Mouse (Mus musculus) midbrain, embryonic 14.5 days (tissue): Measurements from ENCODE around the gene Polr3gl. TPM values are rescaled to one million over a fixed set of nuclear protein-coding genes. Genes with fewer than 3 reads are reported as not detected.

Experiments
- ATAC-seq: fragments of 200-750 bp; cut with Nextera tagmentation; 2 replicates; pipeline ENCODE4 v1.8.0; 2017; ENCODE audit warnings: moderate number of reproducible peaks, moderate library complexity; ENCODE audit not compliant: low FRiP score, low TSS enrichment
- DNase-seq: peaks from one replicate; pipeline ENCODE4 v3.0.0-alpha.2; 2015
- H3K27ac ChIP-seq: fragments of 300-500 bp; sonication (generic); replicated peaks from 2 replicates; pipeline ENCODE4 v1.5.1; 2014; ENCODE audit warnings: mild to moderate bottlenecking, low read depth, low read length, moderate library complexity
- H3K27me3 ChIP-seq: fragments of 300-500 bp; sonication (generic); 2 replicates; pipeline ENCODE4 v1.6.1; 2014; ENCODE audit warnings: low read length, control low read depth, mixed read lengths; ENCODE audit not compliant: control insufficient read depth, insufficient read depth
- H3K36me3 ChIP-seq: fragments of 300-500 bp; sonication (generic); 2 replicates; pipeline ENCODE4 v1.6.1; 2014; ENCODE audit warnings: low read length, control low read depth; ENCODE audit not compliant: control insufficient read depth, insufficient read depth
- H3K4me1 ChIP-seq: fragments of 300-500 bp; sonication (generic); 2 replicates; pipeline ENCODE4 v1.6.1; 2014; ENCODE audit warnings: mild to moderate bottlenecking, antibody characterized with exemption, low read length, control low read depth; ENCODE audit not compliant: control insufficient read depth, insufficient read depth
- H3K4me2 ChIP-seq: fragments of 300-500 bp; sonication (generic); 2 replicates; pipeline ENCODE4 v1.6.1; 2014; ENCODE audit warnings: mild to moderate bottlenecking, low read length, moderate library complexity
- H3K4me3 ChIP-seq: fragments of 300-500 bp; sonication (generic); replicated peaks from 2 replicates; pipeline ENCODE4 v1.5.1; 2014; ENCODE audit warnings: low read depth, low read length
- H3K9ac ChIP-seq: fragments of 300-500 bp; sonication (generic); replicated peaks from 2 replicates; pipeline ENCODE4 v1.6.1; 2014; ENCODE audit warnings: mild to moderate bottlenecking, low read length, moderate library complexity
- H3K9me3 ChIP-seq: fragments of 300-500 bp; sonication (generic); 2 replicates; pipeline ENCODE4 v1.6.1; 2016; ENCODE audit warnings: low read length, control low read depth, mixed read lengths; ENCODE audit not compliant: control insufficient read depth
- WGBS: fragments of 180-500 bp; shearing (Covaris S2); extraction: QIAGEN DNeasy Blood & Tissue Kit; methylation state at CpG from one replicate; pipeline ENCODE4 v1.1.7; 2014; 5-methylcytosine and 5-hydroxymethylcytosine counted together
- polyA plus RNA-seq: library from polyadenylated mRNA; unstranded; fragments of >200 nt; fragmentation: Nextera tagmentation; extraction: Ambion mirVana; gene quantifications from 2 replicates; pipeline ENCODE4 v1.2.1, GENCODE M21; 2014

Gene Polr3gl
- polyA plus RNA-seq, 1 experiment from 2014 or later, result 17.1 TPM

- Histone ChIP-seq H3K4me2 (no peak overlapping the region), H3K27ac (no peak overlapping the region), H3K4me3 (no peak overlapping the region), H3K9ac (no peak overlapping the region), H3K9me3 (no peaks in the 10 kb centered on the region), H3K36me3 (no peaks in the 10 kb centered on the region), H3K4me1 (peaks cover 1% of the 10 kb centered on the region; the same call in 1 of the 2 replicates), H3K27me3 (no peaks in the 10 kb centered on the region)
- DNase-seq, result no peak
- no peak for ATAC-seq
- WGBS, result 82% methylated on average over 2 of the region's 2 CpGs
Observed at GRCm38 (mm10) chr3:96571336-96571735, 22.6 kb downstream of the Polr3gl start.

- 78% methylated on average over 7 of the region's 7 CpGs for WGBS
Observed at GRCm38 (mm10) chr3:96570643-96571042, 23.3 kb downstream of the Polr3gl start.

GRCm38 (mm10) chr3:96569966-96570605 is 23.9 kb downstream of the Polr3gl start:
- H3K4me2 ChIP-seq, result no peak overlapping the region
- WGBS, result 92% methylated on average over 11 of the region's 11 CpGs
- H3K27me3 ChIP-seq, result no peaks in the 10 kb centered on the region
- no peak for DNase-seq
- no peaks in the 10 kb centered on the region for H3K36me3 ChIP-seq
- no peak overlapping the region for H3K27ac ChIP-seq
- ATAC-seq, result no peak
- no peaks in the 10 kb centered on the region for H3K9me3 ChIP-seq
- no peak overlapping the region for H3K4me3 ChIP-seq
- H3K4me1 ChIP-seq, result no peaks in the 10 kb centered on the region
- H3K9ac ChIP-seq, result no peak overlapping the region

More at GRCm38 (mm10) chr3:96570643-96571042, 23.3 kb downstream of the Polr3gl start:
- H3K4me1 ChIP-seq, result no peaks in the 10 kb centered on the region
- ATAC-seq (no peak), DNase-seq (no peak)
- no peak overlapping the region for H3K4me2 ChIP-seq
- H3K4me3 ChIP-seq, result no peak overlapping the region
- no peaks in the 10 kb centered on the region for H3K27me3 ChIP-seq
- no peaks in the 10 kb centered on the region for H3K36me3 ChIP-seq
- H3K9me3 ChIP-seq, result no peaks in the 10 kb centered on the region
- no peak overlapping the region for H3K9ac ChIP-seq
- H3K27ac ChIP-seq, result no peak overlapping the region

GRCm38 (mm10) chr3:96569506-96569905 is 24.5 kb downstream of the Polr3gl start:
- Histone ChIP-seq H3K4me2 (no peak overlapping the region), H3K4me1 (no peaks in the 10 kb centered on the region), H3K27ac (no peak overlapping the region), H3K9ac (no peak overlapping the region), H3K27me3 (no peaks in the 10 kb centered on the region), H3K36me3 (no peaks in the 10 kb centered on the region), H3K9me3 (no peaks in the 10 kb centered on the region), H3K4me3 (no peak overlapping the region)
- DNase-seq, result no peak
- 86% methylated on average over 13 of the region's 13 CpGs for WGBS
- ATAC-seq, result no peak

GRCm38 (mm10) chr3:96568605-96569004 is 25.4 kb downstream of the Polr3gl start:
- no peaks in the 10 kb centered on the region for H3K27me3 ChIP-seq
- no peak overlapping the region for H3K4me2 ChIP-seq
- no peak overlapping the region for H3K9ac ChIP-seq
- no peak overlapping the region for H3K4me3 ChIP-seq
- H3K36me3 ChIP-seq, result no peaks in the 10 kb centered on the region
- 50% methylated on average over 8 of the region's 8 CpGs for WGBS
- no peaks in the 10 kb centered on the region for H3K9me3 ChIP-seq
- no peak for ATAC-seq
- DNase-seq, result no peak
- no peak overlapping the region for H3K27ac ChIP-seq
- no peaks in the 10 kb centered on the region for H3K4me1 ChIP-seq

- no peak overlapping the region for H3K4me3 ChIP-seq
- H3K4me1 ChIP-seq, result 0 out of 2 replicates have a peak, but pooled peaks cover 3% of the 10 kb centered on the region
- H3K27me3 ChIP-seq, result no peaks in the 10 kb centered on the region
- ATAC-seq (no peak), DNase-seq (no peak)
- H3K27ac ChIP-seq, result no peak overlapping the region
- WGBS, result 85% methylated on average over 8 of the region's 8 CpGs
- H3K9me3 ChIP-seq, result no peaks in the 10 kb centered on the region
- no peaks in the 10 kb centered on the region for H3K36me3 ChIP-seq
- H3K4me2 ChIP-seq, result no peak overlapping the region
- H3K9ac ChIP-seq, result no peak overlapping the region
Observed at GRCm38 (mm10) chr3:96566661-96567450, 27.1 kb downstream of the Polr3gl start.

GRCm38 (mm10) chr3:96565105-96565504 is 28.9 kb downstream of the Polr3gl start:
- H3K27me3 ChIP-seq, result no peaks in the 10 kb centered on the region
- ATAC-seq (no peak), DNase-seq (no peak)
- H3K27ac ChIP-seq, result no peak overlapping the region
- no peak overlapping the region for H3K9ac ChIP-seq
- peaks cover 16% of the 10 kb centered on the region for H3K4me1 ChIP-seq
- no peak overlapping the region for H3K4me3 ChIP-seq
- WGBS, result 90% methylated on average over 3 of the region's 3 CpGs
- peaks cover 15% of the 10 kb centered on the region for H3K36me3 ChIP-seq
- H3K4me2 ChIP-seq, result no peak overlapping the region
- no peaks in the 10 kb centered on the region for H3K9me3 ChIP-seq

GRCm38 (mm10) chr3:96564633-96565032 is 29.3 kb downstream of the Polr3gl start:
- H3K4me2 ChIP-seq, result no peak overlapping the region
- no peaks in the 10 kb centered on the region for H3K27me3 ChIP-seq
- no peak overlapping the region for H3K27ac ChIP-seq
- H3K36me3 ChIP-seq, result peaks cover 20% of the 10 kb centered on the region
- 84% methylated on average over 7 of the region's 7 CpGs for WGBS
- ATAC-seq (no peak), DNase-seq (no peak)
- peaks cover 21% of the 10 kb centered on the region for H3K4me1 ChIP-seq
- no peak overlapping the region for H3K4me3 ChIP-seq
- no peaks in the 10 kb centered on the region for H3K9me3 ChIP-seq
- no peak overlapping the region for H3K9ac ChIP-seq
